Mouse (Mus musculus): ENCODE data around the gene Efnb3.

Gene Efnb3

DNA sequence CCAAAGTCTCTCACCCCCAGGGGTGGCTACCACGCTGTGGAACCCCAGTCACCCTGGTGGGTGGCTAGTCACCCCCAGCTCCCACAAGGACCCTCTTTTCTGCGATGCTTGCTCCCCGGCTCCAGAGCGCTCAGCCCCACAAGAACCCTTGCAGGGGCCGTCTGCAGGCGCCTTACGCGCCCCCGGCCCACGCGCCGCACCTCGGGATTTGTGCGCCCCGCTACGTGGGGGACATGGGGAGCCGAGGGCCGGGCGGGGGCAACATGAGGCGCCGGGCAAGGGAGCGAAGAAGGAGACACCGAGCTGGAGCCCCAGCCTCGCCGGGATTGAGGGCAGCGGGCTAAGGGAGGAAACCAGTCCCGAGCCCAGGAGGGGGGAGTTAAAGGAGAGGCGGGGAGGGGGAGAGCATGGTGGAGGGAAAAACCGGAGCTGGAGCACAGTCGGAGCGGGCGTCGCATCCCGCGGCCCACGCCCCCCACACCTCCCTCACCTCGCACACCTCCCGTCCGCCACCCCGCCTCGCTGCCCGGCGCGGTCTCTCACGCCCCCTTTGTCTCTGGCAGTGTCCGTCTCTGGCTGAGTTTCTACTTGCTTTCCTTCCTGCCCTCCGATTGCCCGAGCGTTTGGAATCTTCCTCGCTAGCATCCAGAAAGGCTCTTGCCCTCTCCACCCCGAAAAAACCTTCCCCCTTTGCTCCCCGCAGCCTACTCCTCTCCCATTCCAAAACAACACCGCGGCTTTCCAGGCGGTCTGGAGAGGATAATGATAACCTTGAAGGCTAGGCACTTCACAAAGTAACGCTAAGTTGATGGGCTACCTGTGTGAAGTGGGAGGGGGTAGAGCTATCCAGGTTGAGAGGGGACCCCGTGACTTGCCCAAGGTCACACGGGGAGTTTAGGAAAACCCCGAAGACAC is at the start of gene Efnb3:
Gene Efnb3, minus strand, starts transcription at position 355 of the 915 bp plus-strand sequence.
- no peak for DNase-seq (ENCODE audit: extremely low spot score, low read depth, low spot score)

DNA sequence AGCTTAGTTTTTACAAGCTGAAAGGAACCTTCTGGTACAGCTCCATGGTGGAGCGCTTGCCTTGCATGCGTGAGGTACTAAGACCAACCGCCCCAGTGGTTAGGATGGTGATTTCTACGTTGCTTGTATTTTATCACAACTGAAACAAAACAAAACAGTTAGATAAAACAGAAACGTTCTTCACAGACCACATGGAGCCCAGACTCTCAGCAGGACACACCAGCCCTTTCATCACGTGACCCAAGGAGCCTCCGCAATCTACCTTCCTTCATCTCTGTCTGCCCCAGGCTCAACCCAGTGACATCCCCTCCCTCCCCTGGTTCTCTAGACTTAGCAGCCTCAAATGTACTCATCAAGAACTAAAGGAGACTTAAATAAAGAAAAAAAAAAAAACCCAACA is 49.4 kb upstream of the Efnb3 start:
- no peak for DNase-seq (ENCODE audit: extremely low spot score, low read depth, low spot score)

DNA sequence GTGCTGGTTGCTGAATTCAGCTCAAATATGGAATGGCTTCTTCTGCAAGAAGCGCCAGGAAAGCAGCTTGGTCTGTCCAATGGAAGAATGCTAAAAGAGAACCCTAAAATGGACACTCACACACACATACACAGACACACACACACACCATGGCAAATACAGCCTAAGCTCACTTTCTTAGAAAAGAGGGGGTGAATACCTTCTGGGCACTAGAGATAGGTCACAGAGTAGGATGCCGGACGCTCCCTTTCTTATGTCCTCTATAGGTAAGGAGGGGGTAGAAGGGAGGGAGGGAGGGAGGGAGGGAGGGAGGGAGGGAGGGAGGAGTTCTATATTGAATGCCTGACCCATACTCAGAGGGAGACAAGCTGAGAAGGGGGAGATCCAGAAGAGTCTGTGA is 48.5 kb upstream of the Efnb3 start:
- no peak for DNase-seq (ENCODE audit: extremely low spot score, low read depth, low spot score)

DNA sequence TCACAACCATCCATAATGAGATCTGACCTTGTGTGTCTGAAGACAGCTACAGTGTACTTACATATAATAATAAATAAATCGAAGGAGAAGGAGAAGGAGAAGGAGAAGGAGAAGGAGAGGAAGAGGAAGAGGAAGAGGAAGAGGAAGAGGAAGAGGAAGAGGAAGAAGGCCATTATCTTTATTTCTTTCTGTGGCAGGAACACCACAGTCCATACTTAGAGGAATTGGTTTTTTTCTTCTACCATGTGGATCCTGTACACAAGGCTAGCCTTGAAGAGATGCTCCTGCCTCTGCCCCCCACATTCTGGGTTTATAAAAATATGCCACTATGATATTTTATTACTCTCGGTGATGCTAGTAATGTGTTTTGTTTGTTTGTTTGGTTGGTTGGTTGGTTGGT is 46.8 kb upstream of the Efnb3 start:
- DNase-seq (ENCODE audit: extremely low spot score, low read depth, low spot score) = no peak

DNA sequence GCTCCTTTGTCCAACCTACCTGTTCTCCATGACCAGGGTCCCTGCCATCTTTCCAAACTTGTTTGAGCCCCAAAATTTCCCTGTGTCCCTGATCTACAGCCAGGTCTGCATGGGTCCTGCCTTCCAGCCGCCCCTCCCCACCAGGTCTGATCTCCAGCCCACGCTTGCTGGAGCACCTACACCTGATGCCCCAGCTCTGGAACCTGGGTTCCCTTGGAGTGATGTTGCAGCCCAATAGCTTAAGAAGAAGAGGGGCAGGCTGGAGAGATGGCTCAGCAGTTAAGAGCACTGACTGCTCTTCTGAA is 46.4 kb upstream of the Efnb3 start:
- no peak for DNase-seq (ENCODE audit: extremely low spot score, low read depth, low spot score)

DNA sequence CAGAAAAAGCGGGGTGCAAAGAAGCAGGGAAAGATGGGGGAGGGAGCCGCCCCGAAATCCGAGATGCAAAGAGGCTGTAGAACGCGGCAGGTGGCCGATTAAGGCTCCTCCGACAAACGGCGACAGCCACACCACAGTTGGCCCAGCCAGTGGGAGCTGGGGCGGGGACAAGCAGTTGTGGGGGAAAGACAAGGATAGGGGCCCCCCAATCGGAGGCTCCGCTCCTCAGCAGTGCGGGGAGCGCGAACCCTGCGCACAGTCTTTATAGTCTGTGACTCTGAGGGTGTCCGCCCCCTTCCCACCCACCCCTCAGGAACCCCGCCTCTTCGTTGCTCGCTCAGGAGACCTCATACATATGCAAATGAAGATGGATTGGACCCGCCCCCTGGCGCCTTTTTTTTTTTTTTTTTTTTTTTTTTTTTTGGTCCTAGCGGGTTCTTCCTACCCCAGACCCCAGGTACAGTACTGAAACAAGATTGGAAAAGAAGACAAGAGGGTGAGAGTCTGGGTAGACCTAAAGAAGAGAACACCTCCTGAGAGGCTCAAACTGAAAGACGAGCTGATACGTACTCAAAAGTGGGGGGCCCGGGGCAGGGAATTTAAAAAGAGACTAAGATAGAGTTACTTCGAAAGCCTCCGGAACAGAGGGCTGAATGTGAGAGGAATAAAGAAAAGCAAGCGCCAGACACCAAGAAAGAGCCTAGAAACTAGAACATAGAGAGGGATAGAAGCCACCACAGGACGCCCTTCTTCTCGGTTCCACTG is 45.9 kb upstream of the Efnb3 start, which contains the start of gene Atp1b2:
Gene Atp1b2, minus strand, starts transcription at position 217 of the 765 bp plus-strand sequence.
- no peak for DNase-seq (ENCODE audit: extremely low spot score, low read depth, low spot score)

DNA sequence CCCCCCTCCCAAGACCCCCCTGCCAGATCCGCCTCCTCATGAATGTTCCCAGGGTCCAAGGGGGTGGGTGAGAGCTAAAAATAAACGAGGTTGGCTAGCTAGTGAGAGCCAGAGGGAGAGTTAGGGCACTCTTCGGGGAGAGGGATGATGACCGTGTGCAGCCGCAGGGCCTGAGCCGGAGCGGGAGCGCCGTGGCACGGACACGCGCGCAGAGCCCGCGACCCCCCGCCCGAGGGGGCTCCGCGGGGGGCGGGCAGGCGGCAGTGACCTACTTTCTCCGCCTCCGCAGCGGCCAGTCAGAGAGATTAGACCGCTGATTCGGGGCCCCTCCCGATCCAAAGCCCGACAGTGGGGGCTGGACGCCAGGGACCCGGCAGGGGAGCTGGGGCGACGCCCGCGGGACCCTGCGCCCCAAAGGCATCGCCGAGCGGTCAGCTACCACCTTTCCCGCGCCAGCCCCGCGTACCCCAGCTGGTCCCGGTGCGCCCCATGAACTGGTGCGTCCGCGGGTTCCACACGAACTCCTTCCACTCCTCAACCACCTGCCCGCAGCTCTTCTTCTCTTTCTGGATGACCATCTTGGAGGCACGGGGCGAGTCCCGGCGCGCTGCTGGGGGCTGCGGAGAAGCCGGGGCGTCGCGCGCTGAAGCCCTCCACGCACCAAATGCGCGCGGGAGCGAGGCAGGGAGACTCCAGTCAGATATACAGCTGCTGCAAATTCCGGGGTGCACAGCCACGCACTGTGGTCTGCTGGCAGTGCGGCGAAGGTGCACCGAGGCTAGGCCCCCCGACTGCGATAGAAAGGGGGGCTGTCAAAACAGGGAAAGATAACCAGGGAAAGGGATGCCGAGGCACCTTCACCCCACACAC is 45.0 kb upstream of the Efnb3 start:
- no peak for DNase-seq (ENCODE audit: extremely low spot score, low read depth, low spot score)

DNA sequence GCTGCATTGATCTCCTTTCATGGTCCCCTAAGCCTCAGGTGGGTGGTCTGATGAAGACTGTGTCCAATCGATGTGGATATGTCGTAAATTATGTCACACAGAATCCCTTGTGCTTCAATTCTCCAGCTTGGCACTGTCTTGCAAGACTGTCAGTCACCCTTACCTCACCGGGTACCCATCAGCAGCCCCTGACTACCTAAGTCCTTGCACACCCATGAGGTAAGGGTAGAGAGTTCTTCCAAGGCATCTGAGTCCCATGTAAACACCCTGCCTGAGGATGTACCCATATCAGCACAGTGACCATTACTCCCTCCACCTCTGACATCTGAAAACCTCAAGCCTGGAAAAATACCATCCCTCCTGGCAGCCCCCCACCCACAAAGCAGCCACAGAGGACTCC is 44.3 kb upstream of the Efnb3 start:
- DNase-seq (ENCODE audit: extremely low spot score, low read depth, low spot score) = no peak

DNA sequence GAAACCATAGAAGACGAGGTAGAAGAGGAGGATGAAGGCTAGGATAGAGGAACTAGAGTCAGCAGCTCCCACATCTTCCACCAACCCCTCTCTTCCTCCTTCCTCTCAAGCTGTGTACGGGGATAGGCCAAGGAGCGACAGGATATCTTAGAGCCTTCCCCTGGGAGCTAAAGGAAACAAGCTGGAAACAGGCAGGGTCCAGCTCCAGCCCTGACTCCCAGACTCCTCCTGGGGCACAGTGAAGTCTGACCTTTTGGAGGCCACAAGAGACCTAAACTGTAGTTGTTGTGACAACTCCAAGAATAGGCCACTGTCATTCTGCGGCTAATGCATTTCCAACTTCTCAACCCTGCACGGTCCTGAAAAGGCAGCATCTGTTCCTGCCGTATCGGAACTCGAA is 43.5 kb upstream of the Efnb3 start:
- DNase-seq (ENCODE audit: extremely low spot score, low read depth, low spot score) = no peak

DNA sequence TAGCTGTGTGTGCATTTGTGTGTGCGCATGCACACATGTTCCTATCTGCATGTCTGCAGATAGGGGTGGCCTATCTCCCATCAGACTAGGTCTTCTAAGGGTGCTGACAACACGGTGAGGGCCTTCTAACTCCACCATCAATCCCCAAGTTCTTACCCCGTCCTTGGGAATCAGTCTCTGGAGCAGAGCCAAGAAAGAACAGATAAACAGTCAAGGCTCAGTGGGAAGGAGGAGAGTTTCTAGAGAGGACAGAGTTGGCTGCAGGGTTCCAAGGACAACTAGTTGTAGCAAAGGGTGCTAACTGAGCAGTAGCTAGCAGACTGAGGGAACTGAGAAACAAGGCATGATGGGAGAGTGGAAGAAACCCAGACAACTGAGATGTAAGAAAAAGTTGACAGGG is 41.8 kb upstream of the Efnb3 start:
- no peak for DNase-seq (ENCODE audit: extremely low spot score, low read depth, low spot score)

DNA sequence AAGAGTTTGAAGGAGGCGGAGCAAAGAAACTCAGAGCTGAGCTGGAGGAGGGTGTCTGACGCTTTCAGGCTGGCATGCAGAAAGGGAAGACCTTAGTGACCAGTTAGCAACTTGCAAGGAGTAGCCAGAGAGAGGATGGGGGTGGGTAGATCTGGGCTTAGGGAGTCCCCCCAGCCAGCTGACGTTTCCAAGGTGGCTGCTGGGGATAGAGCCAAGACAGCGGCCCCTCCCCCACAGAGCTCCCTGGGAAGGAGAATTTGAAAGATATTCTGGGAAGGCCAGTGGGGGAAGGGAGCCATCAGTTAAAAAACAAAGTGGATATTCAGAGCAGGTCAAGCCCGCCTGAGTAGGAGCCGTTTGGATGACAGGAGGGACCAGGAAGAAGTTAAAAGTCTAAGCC is 40.1 kb upstream of the Efnb3 start:
- no peak for DNase-seq (ENCODE audit: extremely low spot score, low read depth, low spot score)

DNA sequence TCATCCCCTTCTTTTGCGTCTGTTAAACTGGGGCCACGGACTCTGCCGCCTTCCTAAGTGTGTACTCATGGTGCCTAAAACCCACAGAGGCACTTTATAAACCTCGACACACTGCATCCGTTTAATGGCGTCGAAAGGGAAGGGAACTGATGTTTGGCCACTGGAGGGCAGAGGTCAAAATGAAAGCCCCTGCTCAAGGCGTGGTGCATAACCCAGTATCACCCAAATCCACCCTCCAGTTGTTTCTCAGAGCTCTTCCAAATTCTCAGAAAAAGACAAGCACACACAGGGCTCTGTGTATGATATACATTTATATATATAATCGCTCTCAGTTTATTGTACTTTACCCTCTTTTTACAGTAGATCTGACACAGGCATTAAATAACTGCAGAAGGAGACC is 39.4 kb upstream of the Efnb3 start:
- no peak for DNase-seq (ENCODE audit: extremely low spot score, low read depth, low spot score)

DNA sequence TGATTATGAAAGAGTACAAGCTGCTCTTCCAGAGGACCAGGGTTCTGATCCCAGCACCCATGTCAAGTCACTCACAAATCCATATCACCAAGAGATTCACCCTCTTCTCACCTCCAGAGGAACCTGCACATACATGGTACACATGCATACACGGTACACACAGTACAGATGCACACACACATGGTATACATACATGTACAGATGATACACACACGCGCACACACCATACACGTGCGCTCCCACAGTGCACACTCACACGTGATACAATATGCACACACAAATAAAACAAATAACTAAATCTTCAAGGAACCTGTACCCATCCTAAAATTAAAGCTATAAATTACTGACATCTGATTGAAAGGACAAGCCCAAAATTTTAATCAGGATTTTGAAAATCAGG is 34.8 kb upstream of the Efnb3 start:
- no peak for DNase-seq (ENCODE audit: extremely low spot score, low read depth, low spot score)

DNA sequence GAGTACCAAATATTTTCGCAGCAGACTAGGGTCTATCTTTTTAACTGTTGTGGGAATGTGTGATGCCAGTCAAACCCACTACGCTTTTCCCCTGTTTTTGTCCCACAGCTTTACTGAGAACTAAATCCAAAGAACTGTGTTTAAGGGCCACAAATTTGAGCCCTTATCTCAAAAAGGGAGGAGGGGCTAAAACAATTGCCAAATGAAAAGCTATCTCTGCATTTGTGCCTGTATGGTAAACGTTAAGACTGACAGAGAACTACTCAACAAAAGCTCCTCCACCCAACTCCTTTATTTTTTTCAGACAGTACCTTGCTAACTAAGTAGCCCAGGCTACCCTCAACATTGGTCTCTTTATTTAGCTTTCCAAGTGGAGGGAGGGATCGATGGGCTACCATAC is 32.8 kb upstream of the Efnb3 start:
- DNase-seq (ENCODE audit: extremely low spot score, low read depth, low spot score) = no peak

DNA sequence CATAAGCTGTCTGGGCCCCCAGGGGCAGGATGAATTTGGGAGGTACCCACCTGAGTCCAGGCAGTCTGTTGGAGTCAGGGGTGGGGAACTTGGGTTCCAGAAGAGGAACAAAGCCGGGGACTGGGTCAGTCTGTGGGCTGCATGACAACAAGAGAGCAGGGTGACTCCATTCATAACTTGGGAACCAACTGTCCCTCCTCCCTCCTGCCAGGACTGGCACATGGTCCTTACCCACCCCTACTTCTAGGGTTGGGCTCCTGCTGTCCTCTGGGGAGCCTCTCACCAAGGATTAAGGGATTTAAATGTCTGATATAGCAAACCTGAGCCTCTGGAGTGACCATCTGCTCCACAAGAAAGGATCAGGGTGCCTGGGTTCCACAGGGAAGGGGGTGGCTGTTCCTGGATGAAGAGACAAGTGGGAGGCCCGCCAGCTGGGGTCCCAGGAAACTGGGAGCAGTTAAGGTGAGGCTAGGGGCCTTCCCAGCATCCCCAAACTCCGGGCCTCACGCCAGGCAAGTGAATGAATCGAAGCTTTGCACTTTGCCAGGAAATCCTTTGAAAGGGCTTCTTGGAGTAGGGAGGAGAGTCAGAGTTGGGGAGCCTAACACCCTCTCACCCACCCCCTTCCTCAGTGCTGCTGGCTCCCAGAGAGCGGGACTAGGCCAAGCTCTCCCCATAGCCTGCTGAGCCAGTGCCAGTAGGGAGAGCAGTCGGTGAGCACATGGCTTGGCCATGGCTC is 32.1 kb upstream of the Efnb3 start:
- no peak for DNase-seq (ENCODE audit: extremely low spot score, low read depth, low spot score)

DNA sequence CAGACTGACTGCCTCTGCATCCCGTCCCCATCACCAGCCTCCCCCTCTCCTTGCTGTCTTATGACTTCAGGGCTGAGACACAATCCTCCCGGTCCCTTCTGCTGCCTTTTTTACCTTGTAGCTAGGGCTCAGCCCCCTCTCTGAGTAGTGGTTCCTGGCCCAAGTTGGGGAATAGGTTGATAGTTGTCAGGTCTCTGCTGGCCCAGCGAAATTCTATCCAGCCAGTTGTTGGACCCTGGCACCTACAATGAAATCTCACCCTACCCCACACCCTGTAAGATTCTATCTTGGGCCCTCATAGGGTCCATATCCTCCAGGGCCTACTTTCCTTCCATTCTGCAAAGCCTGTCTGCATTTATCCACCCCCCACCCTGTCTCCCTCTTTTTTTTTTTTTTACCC is 31.4 kb upstream of the Efnb3 start:
- DNase-seq (ENCODE audit: extremely low spot score, low read depth, low spot score) = no peak

DNA sequence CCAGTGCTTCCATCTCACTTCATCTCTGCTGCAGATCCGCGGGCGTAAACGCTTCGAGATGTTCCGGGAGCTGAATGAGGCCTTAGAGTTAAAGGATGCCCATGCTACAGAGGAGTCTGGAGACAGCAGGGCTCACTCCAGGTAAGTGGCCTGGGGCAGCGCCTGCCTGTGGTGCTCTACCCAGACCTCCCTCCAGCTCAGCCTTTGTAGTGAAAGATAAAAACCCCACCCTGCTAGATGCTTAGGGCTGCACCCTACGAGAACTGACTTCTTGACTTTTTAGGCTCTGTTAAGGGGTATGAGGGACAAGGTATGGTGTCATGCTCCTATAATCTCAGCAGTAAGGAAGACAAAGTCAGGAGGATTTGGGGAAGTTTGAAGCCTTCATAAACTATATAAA is 30.6 kb upstream of the Efnb3 start:
- no peak for DNase-seq (ENCODE audit: extremely low spot score, low read depth, low spot score)

DNA sequence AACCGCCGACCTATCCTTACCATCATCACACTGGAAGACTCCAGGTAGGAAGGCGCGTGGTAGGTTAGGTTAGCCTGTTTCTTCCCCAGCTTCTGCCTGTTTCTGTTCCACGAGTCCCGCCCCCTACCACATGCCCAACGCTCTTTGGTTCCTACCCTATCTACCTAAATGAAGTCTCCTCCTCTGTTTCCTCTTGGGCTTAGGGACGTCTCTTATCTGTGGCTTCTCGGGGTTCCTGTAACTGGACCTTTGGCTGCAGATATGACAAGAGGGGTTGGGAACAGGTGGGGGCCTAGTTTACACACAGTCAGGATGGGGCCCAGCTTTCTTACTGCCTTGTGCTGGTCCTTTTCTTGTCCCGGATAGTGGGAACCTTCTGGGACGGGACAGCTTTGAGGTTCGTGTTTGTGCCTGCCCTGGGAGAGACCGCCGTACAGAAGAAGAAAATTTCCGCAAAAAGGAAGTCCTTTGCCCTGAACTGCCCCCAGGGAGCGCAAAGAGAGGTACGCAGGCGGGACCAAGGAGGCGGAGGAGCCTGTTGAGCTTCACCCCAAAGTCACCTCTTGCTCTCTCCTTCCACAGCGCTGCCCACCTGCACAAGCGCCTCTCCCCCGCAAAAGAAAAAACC is 29.3 kb upstream of the Efnb3 start:
- DNase-seq (ENCODE audit: extremely low spot score, low read depth, low spot score) = no peak

DNA sequence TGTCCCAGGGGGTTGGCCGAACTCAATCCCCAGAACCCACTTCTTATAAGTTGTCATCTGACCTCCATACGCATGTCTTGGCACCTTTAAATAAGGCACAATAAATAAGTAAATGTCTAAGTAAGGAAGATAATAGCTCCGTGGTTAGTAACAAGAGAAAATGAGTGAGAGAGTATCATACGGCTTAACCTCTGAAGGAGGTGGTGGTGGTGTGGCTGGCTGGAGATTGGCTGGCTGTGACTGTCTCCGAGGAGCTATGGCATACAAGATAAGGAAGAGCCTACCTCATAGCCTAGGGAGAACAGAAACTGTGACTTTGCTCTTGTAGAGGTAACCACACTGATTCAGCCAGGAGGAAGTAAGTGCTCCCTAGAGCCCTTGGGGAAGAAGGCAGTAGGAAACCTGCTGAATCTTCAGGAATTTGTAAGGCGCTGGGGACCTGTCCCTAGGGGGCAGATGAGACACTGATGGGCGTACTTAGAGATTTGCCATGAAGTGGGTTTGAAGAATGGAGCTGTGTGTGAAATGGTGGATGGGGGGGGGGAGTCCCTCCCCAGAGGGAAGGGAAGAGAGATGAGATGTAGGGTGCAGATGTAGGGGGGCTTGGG is 25.8 kb upstream of the Efnb3 start:
- no peak for DNase-seq (ENCODE audit: extremely low spot score, low read depth, low spot score)

DNA sequence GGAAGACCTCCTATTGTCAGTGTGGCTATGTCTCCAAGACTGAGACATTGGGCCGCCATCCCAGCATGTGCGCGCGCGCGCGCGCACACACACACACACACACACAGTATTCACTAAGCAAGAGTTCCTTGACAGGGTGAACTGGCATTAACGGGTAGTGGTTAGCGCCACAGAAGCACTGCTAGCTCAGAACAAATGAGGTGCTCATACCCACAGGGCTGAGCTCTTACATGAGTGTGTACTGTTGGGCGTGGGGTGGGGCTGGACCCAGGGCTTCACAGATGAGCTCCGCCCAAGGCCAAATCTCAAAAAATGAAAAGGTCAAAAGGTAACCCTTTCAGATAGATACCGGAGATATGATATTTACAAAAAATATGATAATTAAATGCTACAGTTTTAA is 24.9 kb upstream of the Efnb3 start:
- no peak for DNase-seq (ENCODE audit: extremely low spot score, low read depth, low spot score)

Data from hindlimb bud, embryonic 11.5 days (tissue).